Mouse (Mus musculus) stomach, embryonic 14.5 days (tissue): ENCODE data around the gene Gm20806. TPM values are rescaled to one million over a fixed set of nuclear protein-coding genes. Genes with fewer than 3 reads are reported as not detected.
"Not testable (repeated sequence)": the region's sequence is repeated elsewhere in the genome, so short reads cannot be mapped to it uniquely, and the experiment has no call there.

Source experiments
- ATAC-seq: fragments of 200-750 bp; cut with Nextera tagmentation; 2 replicates; pipeline ENCODE4 v1.8.0; 2017; ENCODE audit warnings: low read depth, moderate TSS enrichment; ENCODE audit not compliant: insufficient number of reproducible peaks, insufficient read depth, low FRiP score
- H3K27ac ChIP-seq: fragments of 300-500 bp; sonication (generic); 2 replicates; pipeline ENCODE4 v1.5.1; 2014; ENCODE audit warnings: mild to moderate bottlenecking, low read length, moderate library complexity, mixed read lengths
- H3K27me3 ChIP-seq: fragments of 300-500 bp; sonication (generic); 2 replicates; pipeline ENCODE4 v1.6.1; 2014; ENCODE audit warnings: low read length, control low read depth, mixed read lengths; ENCODE audit not compliant: control insufficient read depth, insufficient read depth
- H3K36me3 ChIP-seq: fragments of 300-500 bp; sonication (generic); 2 replicates; pipeline ENCODE4 v1.6.1; 2014; ENCODE audit warnings: mild to moderate bottlenecking, control low read depth, low read length, moderate library complexity, mixed read lengths; ENCODE audit not compliant: control insufficient read depth, insufficient read depth
- H3K4me1 ChIP-seq: fragments of 300-500 bp; sonication (generic); 2 replicates; pipeline ENCODE4 v1.6.1; 2014; ENCODE audit warnings: low read length, control low read depth, mixed read lengths; ENCODE audit not compliant: control insufficient read depth, insufficient read depth
- H3K4me2 ChIP-seq: fragments of 300-500 bp; sonication (generic); replicated peaks from 2 replicates; pipeline ENCODE4 v1.6.1; 2014; ENCODE audit warnings: low read depth, low read length, control low read depth
- H3K4me3 ChIP-seq: fragments of 300-500 bp; sonication (generic); 2 replicates; pipeline ENCODE4 v1.5.1; 2014; ENCODE audit warnings: low read depth, low read length, control low read depth
- H3K9ac ChIP-seq: fragments of 300-500 bp; sonication (generic); replicated peaks from 2 replicates; pipeline ENCODE4 v1.6.1; 2014; ENCODE audit warnings: low read depth, mild to moderate bottlenecking, control low read depth, low read length, moderate library complexity, mixed read lengths
- H3K9me3 ChIP-seq: fragments of 300-500 bp; sonication (generic); 2 replicates; pipeline ENCODE4 v1.6.1; 2016; ENCODE audit warnings: low read depth, low read length, control low read depth; ENCODE audit not compliant: control insufficient read depth
- WGBS: fragments of 180-500 bp; shearing (Covaris S2); extraction: QIAGEN DNeasy Blood & Tissue Kit; methylation state at CpG from one replicate; pipeline ENCODE4 v1.1.7; 2014; 5-methylcytosine and 5-hydroxymethylcytosine counted together
- polyA plus RNA-seq: library from polyadenylated mRNA; unstranded; fragments of >200 nt; fragmentation: Nextera tagmentation; extraction: Ambion mirVana; gene quantifications from 2 replicates; pipeline ENCODE4 v1.2.1, GENCODE M21; 2014

Gm20806 gene
- polyA plus RNA-seq: not detected in 2 replicates

GRCm38 (mm10) chrY:78837956-78838355 is at the start of gene Gm20806:
Gm20806 (minus strand) TSS chrY:78838056.
- not testable (repeated sequence) for H3K4me3 ChIP-seq, H3K36me3 ChIP-seq, ATAC-seq, H3K4me1 ChIP-seq, H3K9me3 ChIP-seq, H3K4me2 ChIP-seq, H3K27me3 ChIP-seq, H3K27ac ChIP-seq, H3K9ac ChIP-seq
- WGBS: no CpG with 5 or more reads among the region's 4 CpGs
